Mouse (Mus musculus) ES-E14 (cell line): ENCODE measurements around the gene Gm9736. TPM values are rescaled to one million over a fixed set of nuclear protein-coding genes. Genes with fewer than 3 reads are reported as not detected.
"Not testable (repeated sequence)": the region's sequence is repeated elsewhere in the genome, so short reads cannot be mapped to it uniquely, and the experiment has no call there.

Experiments used
- DNase-seq: peaks from one replicate; pipeline ENCODE4 v3.0.0-alpha.2; 2013; ENCODE audit warnings: low read depth, low spot score
- H3K27ac ChIP-seq: 2 replicates; pipeline ENCODE4 v1.5.1; 2012; ENCODE audit warnings: low read depth, mild to moderate bottlenecking, low read length, moderate library complexity, mixed read lengths; ENCODE audit not compliant: poor library complexity, insufficient read depth, severe bottlenecking
- H3K36me3 ChIP-seq: 2 replicates; pipeline ENCODE4 v1.6.1; 2012; ENCODE audit warnings: mild to moderate bottlenecking, low read length, moderate library complexity, mixed read lengths; ENCODE audit not compliant: control insufficient read depth, poor library complexity, insufficient read depth, severe bottlenecking
- H3K4me1 ChIP-seq, 2 experiments: fragments of 150-350 bp in 1 of 2; sonication (generic) in 1 of 2; 2 replicates each; pipeline ENCODE4 v1.6.1; 2012; ENCODE audit warnings: low read length in 2 of 2, mild to moderate bottlenecking in 1 of 2, mixed read lengths in 1 of 2; ENCODE audit not compliant: control insufficient read depth in 2 of 2, insufficient read depth in 2 of 2, poor library complexity in 1 of 2
- H3K4me3 ChIP-seq, 2 experiments: fragments of 150-350 bp in 1 of 2; sonication (generic) in 1 of 2; 2 replicates each; pipeline ENCODE4 v1.5.1; 2012; ENCODE audit warnings: low read length in 2 of 2, low read depth in 1 of 2, mild to moderate bottlenecking in 1 of 2, mixed read lengths in 1 of 2; ENCODE audit not compliant: insufficient read depth in 1 of 2, poor library complexity in 1 of 2, severe bottlenecking in 1 of 2
- H3K9ac ChIP-seq: 2 replicates; pipeline ENCODE4 v1.6.1; 2012; ENCODE audit warnings: low read depth, mild to moderate bottlenecking, low read length, mixed read lengths; ENCODE audit not compliant: poor library complexity, insufficient read depth, severe bottlenecking
- H3K9me3 ChIP-seq: fragments of 150-350 bp; sonication (generic); 2 replicates; pipeline ENCODE4 v1.6.1; 2012; ENCODE audit warnings: low read depth, mild to moderate bottlenecking, low read length; ENCODE audit not compliant: control insufficient read depth, insufficient read depth
- CHD2 ChIP-seq: IDR thresholded peaks from 2 replicates; pipeline ENCODE4 v1.6.1; 2014; ENCODE audit warnings: mild to moderate bottlenecking, low read depth, low read length, inconsistent platforms
- HCFC1 ChIP-seq: IDR thresholded peaks from 2 replicates; pipeline ENCODE4 v1.6.1; 2012; ENCODE audit warnings: low read length, inconsistent platforms, borderline replicate concordance; ENCODE audit not compliant: insufficient read depth
- MAFK ChIP-seq: IDR thresholded peaks from 2 replicates; pipeline ENCODE4 v1.6.1; 2014; ENCODE audit warnings: mild to moderate bottlenecking, low read depth, low read length, inconsistent platforms; ENCODE audit not compliant: insufficient read depth
- ZC3H11A ChIP-seq: IDR thresholded peaks from 2 replicates; pipeline ENCODE4 v1.6.1; 2012; ENCODE audit warnings: low read depth, mild to moderate bottlenecking, inconsistent platforms, low read length, borderline replicate concordance
- ZNF384 ChIP-seq: IDR thresholded peaks from 2 replicates; pipeline ENCODE4 v1.6.1; 2012; ENCODE audit warnings: low read depth, low read length, inconsistent platforms
- in situ Hi-C, 2 experiments: fragments of 600-800 bp; cut with MboI; formaldehyde crosslinking; loops; one replicate each; pipeline ENCODE4 v1.15.1; 2025; ENCODE audit warnings: low sequenced_read_pairs in 2 of 2, inconsistent platforms in 1 of 2; ENCODE audit not compliant: unreplicated experiment in 2 of 2
- total RNA-seq: library from RNA; depleted of rRNA; stranded (reverse); fragments of 300-350 nt; gene quantifications from 2 replicates; pipeline ENCODE4 v1.2.3, GENCODE M21; 2012

The Gm9736 gene
- total RNA-seq, 1 experiment, result not detected

- Histone ChIP-seq H3K4me3 (no peak overlapping the region), H3K27ac (no peak overlapping the region), H3K9me3 (no peaks in the 10 kb centered on the region), H3K9ac (no peak overlapping the region), H3K4me1 (no peaks in the 10 kb centered on the region), H3K36me3 (no peaks in the 10 kb centered on the region)
- no peak for DNase-seq
- in situ Hi-C loops, result no loop called here
- TF ChIP-seq CHD2 (no peak), ZNF384 (no peak), MAFK (no peak), ZC3H11A (no peak), HCFC1 (no peak)
These were observed 18.6 kb upstream of the Gm9736 start for GRCm38 (mm10) chr10:77769727-77770126.

- H3K9ac ChIP-seq, in situ Hi-C loops, H3K4me3 ChIP-seq, H3K9me3 ChIP-seq, H3K27ac ChIP-seq, DNase-seq, H3K36me3 ChIP-seq, H3K4me1 ChIP-seq: not testable (repeated sequence)
These were observed 8.4 kb upstream of the Gm9736 start, which contains the start of gene Gm3233 for GRCm38 (mm10) chr10:77759582-77759981. Gm3233 (minus strand) TSS chr10:77759682.

- no peak overlapping the region for H3K9ac ChIP-seq
- peak; percentile 57; the same call in 1 of the 2 replicates for TF ChIP-seq ZNF384
- no peak for TF ChIP-seq CHD2
- TF ChIP-seq ZC3H11A, result no peak
- no peak for TF ChIP-seq HCFC1
- DNase-seq, result no peak
- no peak overlapping the region for H3K4me3 ChIP-seq
- H3K27ac ChIP-seq, result no peak overlapping the region
- H3K4me1 ChIP-seq, result no peaks in the 10 kb centered on the region
- in situ Hi-C loops, result no loop called here
- H3K9me3 ChIP-seq, result no peaks in the 10 kb centered on the region
- H3K36me3 ChIP-seq, result no peaks in the 10 kb centered on the region
These were observed 2.3 kb upstream of the Gm9736 start for GRCm38 (mm10) chr10:77753448-77753847.

- DNase-seq, H3K36me3 ChIP-seq, H3K9me3 ChIP-seq, H3K4me1 ChIP-seq, H3K4me3 ChIP-seq, in situ Hi-C loops, H3K27ac ChIP-seq, H3K9ac ChIP-seq: not testable (repeated sequence)
These were observed 1.2 kb upstream of the Gm9736 start for GRCm38 (mm10) chr10:77752312-77752711.

- H3K4me3 ChIP-seq, DNase-seq, H3K36me3 ChIP-seq, H3K9ac ChIP-seq, H3K27ac ChIP-seq, in situ Hi-C loops, H3K9me3 ChIP-seq, H3K4me1 ChIP-seq: not testable (repeated sequence)
These were observed 468 bp downstream of the Gm9736 start for GRCm38 (mm10) chr10:77750686-77751085.

GRCm38 (mm10) chr10:77741924-77742688, 9.0 kb downstream of the Gm9736 start, which contains the start of gene Gm18596:
Gm18596 (minus strand) TSS chr10:77742638.
- H3K9me3 ChIP-seq, H3K4me1 ChIP-seq, H3K4me3 ChIP-seq, H3K27ac ChIP-seq, DNase-seq, H3K9ac ChIP-seq, H3K36me3 ChIP-seq, in situ Hi-C loops: not testable (repeated sequence)
